Mouse (Mus musculus) E14TG2a.4 (cell line): ENCODE measurements around the gene Ogdh.
"Not testable (repeated sequence)": the region's sequence is repeated elsewhere in the genome, so short reads cannot be mapped to it uniquely, and the experiment has no call there.

ENCODE experiments used
- H3K27me3 ChIP-seq: 2 replicates; pipeline ENCODE4 v1.6.1; 2014; ENCODE audit warnings: low read length, control low read depth; ENCODE audit not compliant: insufficient read depth
- H3K36me3 ChIP-seq: 2 replicates; pipeline ENCODE4 v1.6.1; 2014; ENCODE audit warnings: low read length, control low read depth; ENCODE audit not compliant: insufficient read depth
- H3K4me1 ChIP-seq: replicated peaks from 2 replicates; pipeline ENCODE4 v1.6.1; 2014; ENCODE audit warnings: low read depth, low read length, control low read depth
- H3K4me3 ChIP-seq: replicated peaks from 2 replicates; pipeline ENCODE4 v1.5.1; 2014; ENCODE audit warnings: mild to moderate bottlenecking, low read length
- H3K9me3 ChIP-seq: 2 replicates; pipeline ENCODE4 v1.6.1; 2014; ENCODE audit warnings: low read length, control low read depth
- CTCF ChIP-seq: conservative IDR thresholded peaks from 2 replicates; pipeline ENCODE4 v1.5.1; 2014; ENCODE audit warnings: low read length
- NANOG ChIP-seq: IDR thresholded peaks from 2 replicates; pipeline ENCODE4 v1.6.1; 2014; ENCODE audit warnings: borderline replicate concordance, low read length, mixed read lengths
- POU5F1 ChIP-seq: IDR thresholded peaks from 2 replicates; pipeline ENCODE4 v1.6.1; 2014; ENCODE audit warnings: low read length, borderline replicate concordance

Ogdh gene

DNA sequence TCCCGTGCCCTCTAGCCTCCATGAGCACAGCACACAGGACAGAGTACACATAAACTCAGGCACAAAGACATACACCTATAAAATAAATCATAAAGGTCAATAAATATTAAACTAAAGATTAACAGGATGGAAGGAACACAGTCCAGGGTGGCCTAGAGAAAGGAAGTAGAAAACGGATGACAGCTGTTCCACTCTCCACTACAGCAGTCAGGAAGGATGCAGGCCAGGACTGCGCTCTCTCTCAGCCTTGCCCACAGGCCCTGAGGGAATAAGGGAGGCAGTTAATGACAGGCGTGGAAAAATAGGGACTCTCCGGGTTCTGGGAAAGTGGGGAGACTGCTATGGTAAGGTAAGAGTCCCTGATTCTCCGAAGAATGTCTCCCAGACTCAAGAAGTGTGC is 75.0 kb downstream of the Ogdh start:
- H3K27me3 ChIP-seq, result no peaks in the 10 kb centered on the region
- TF ChIP-seq POU5F1 (no peak), CTCF (no peak), NANOG (no peak)
- H3K36me3 ChIP-seq, result no peaks in the 10 kb centered on the region
- H3K4me1 ChIP-seq, result peaks cover 84% of the 10 kb centered on the region
- peak overlapping the region; percentile 55 for H3K4me3 ChIP-seq
- no peaks in the 10 kb centered on the region for H3K9me3 ChIP-seq

DNA sequence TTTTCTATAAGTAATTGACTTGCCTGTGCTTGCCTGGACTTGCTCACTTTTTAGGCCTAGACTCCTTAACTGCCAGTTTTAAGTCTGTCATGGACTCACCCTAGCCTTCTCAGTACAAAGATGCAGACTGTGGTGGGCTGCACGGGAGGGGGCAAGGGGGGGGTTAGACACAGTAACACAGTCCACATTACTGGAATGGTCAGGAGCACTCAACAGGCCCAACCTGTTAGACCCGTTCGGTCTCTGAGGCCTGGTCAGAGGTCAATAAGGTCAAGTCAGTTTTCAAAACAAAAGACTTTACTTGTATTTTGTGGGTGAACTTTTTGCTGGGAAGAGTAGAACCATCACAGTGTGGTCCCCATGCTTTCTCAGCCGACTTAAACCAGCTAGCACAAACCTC is 75.7 kb downstream of the Ogdh start:
- Histone ChIP-seq H3K36me3 (no peaks in the 10 kb centered on the region), H3K4me3 (peak overlapping the region; percentile 55), H3K9me3 (no peaks in the 10 kb centered on the region), H3K27me3 (no peaks in the 10 kb centered on the region), H3K4me1 (peaks cover 90% of the 10 kb centered on the region)
- no peak for TF ChIP-seq NANOG
- TF ChIP-seq POU5F1, result no peak
- no peak for TF ChIP-seq CTCF

DNA sequence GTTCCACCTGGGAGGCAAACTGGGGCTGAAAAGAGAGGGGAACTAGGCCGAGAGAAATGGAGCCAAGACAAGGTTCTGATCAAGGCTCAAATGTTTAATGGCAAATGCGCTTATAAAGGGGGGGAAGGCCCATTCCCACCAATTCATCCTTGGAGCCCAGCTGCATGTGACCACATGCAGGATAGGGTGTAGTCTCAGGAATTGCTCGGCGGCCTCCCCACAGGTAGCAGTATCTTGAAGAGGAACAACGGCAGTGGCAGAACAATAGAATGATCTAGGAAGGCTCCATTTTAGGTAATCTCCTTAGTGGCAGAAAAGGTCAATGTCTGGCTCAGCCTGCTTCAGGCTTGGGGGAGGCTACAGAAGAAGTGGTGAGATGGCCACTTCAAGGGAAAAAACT is 76.6 kb downstream of the Ogdh start:
- H3K27me3 ChIP-seq, result not testable (repeated sequence)
- H3K4me3 ChIP-seq, result peak overlapping the region; percentile 55

DNA sequence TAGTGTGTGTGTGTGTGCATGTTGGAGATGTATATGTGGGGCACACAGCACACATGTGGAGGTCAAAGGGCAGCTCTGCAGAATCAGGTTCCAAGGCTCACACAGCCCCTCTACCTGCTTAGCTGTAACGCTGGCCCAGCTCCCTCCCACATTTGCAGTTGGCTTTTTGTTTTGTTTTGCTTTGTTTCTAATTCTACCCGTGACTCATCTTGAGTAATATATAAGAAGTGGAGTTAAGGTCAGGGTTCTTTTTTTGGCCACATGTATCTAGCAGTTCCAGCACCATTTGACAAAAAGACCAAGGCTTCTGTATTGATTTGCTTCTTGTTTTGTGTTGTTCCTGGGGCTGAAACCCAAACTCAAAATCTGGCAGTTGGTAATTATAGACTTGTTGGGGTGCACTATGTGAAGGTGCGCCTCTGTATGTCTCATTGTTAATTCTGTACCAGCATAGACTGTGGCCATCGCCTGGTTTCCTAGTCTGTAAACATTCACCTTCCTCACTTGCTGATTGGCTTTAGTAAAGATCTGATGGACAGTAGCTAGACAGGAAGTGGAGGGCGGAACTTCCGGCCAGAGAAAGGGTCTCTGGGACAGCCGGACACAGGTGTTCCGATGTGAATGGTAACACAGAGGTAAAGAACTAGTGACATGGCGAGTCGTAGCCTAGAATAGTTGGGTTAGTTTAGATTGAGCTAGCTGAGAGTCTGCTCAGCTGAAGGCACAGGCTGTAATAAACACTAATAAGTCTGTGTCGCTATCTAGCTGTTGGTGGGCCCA is 80.1 kb downstream of the Ogdh start:
- Histone ChIP-seq H3K27me3 (no peaks in the 10 kb centered on the region), H3K4me1 (peaks cover 74% of the 10 kb centered on the region), H3K9me3 (no peaks in the 10 kb centered on the region), H3K36me3 (no peaks in the 10 kb centered on the region), H3K4me3 (peak overlapping the region; percentile 78)
- TF ChIP-seq NANOG (no peak), CTCF (no peak)

More for the DNA sequence above, 76.6 kb downstream of the Ogdh start:
- not testable (repeated sequence) for H3K9me3 ChIP-seq, H3K36me3 ChIP-seq
- H3K4me1 ChIP-seq, result peaks cover 90% of the 10 kb centered on the region

- Histone ChIP-seq H3K9me3 (no peaks in the 10 kb centered on the region), H3K4me3 (peak overlapping the region; percentile 78), H3K4me1 (peaks cover 69% of the 10 kb centered on the region), H3K27me3 (no peaks in the 10 kb centered on the region), H3K36me3 (no peaks in the 10 kb centered on the region)
- TF ChIP-seq NANOG (no peak), CTCF (no peak), POU5F1 (no peak)
Measured at GRCm38 (mm10) chr11:6372784-6373183, 81.4 kb downstream of the Ogdh start.

DNA sequence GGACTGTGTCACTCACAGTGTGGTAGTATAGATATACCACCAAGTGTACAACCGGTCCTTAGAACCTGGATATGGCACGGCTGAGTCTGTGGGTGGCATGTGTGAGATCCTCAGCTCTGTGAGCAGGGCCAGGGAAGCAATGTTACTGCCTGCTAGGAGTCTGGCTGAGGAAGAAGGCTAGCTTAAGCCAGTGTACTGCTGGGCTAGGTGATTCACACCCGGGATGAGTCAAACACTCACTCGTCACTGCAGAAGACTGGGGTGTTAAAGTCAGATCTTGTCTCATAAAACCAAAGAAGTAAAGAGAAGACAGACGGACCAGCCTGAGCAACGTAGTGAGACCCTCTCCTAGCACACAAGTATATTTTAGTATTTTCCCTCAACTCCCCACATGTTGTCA is 89.5 kb downstream of the Ogdh start:
- no peak for TF ChIP-seq NANOG
- TF ChIP-seq CTCF, result no peak
- TF ChIP-seq POU5F1, result no peak

GRCm38 (mm10) chr11:6388126-6388725 is 96.8 kb downstream of the Ogdh start:
- H3K36me3 ChIP-seq, result peaks cover 31% of the 10 kb centered on the region
- peaks cover 34% of the 10 kb centered on the region for H3K4me1 ChIP-seq
- no peak for TF ChIP-seq POU5F1
- no peak for TF ChIP-seq CTCF
- no peak for TF ChIP-seq NANOG
- H3K9me3 ChIP-seq, result no peaks in the 10 kb centered on the region
- H3K4me3 ChIP-seq, result peak overlapping the region; percentile 95
- H3K27me3 ChIP-seq, result no peaks in the 10 kb centered on the region

More for the DNA sequence above, 89.5 kb downstream of the Ogdh start:
- Histone ChIP-seq H3K4me3 (no peak overlapping the region), H3K36me3 (no peaks in the 10 kb centered on the region), H3K4me1 (peaks cover 11% of the 10 kb centered on the region; the same call in 1 of the 2 replicates), H3K9me3 (no peaks in the 10 kb centered on the region), H3K27me3 (no peaks in the 10 kb centered on the region)

DNA sequence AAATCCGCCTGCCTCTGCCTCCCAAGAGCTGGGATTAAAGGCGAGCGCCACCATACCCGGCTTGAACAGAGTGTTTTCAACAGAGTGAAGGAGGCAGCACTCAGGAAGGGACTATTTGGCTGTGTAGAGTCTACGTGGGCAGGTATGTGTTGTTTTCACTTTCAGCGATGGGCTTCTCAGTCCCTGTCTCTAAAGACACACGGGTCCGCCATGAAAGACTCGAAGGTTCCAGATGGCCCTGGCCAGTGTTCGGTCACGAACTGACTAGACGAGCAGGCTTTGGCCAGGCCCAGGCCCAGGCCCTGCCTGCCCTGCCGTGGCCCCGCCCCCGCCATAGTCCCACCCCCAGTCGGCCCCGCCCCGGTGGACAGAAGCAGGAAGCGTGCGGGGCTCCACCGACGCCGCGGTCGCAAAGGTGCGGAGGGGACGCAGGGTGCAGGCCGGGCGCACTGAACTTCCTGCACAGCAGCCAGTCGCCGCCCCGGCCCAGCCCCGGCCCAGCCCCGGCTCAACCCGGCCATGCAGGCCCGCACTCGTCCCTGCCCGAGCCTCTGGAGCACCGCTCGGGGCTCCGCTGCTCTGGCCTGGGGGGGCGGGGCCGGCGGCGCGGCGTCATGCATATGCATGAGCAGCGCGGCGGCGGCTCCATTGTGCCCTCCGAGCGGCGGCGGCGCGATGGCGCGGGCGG is 97.4 kb downstream of the Ogdh start, which contains the start of gene Zmiz2:
TSS of gene Zmiz2 (plus strand) at position 349 of the 688 bp plus-strand sequence.
- TF ChIP-seq NANOG (no peak), CTCF (no peak), POU5F1 (no peak)
- Histone ChIP-seq H3K4me3 (peak within 1 kb of the TSS; percentile 95), H3K4me1 (peaks cover 37% of the 10 kb centered on the region), H3K27me3 (no peaks in the 10 kb centered on the region), H3K9me3 (no peaks in the 10 kb centered on the region), H3K36me3 (peaks cover 35% of the 10 kb centered on the region)
